Mouse (Mus musculus): ENCODE results near the gene Tlr2.
"Not testable (repeated sequence)": the region's sequence is repeated elsewhere in the genome, so short reads cannot be mapped to it uniquely, and the experiment has no call there.

Gene Tlr2

GRCm38 (mm10) chr3:83841095-83841850, at the start of gene Tlr2:
Tlr2 (minus strand) TSS chr3:83841767.
- DNase-seq = peak; percentile 20 to 34

GRCm38 (mm10) chr3:83885163-83885562, 43.6 kb upstream of the Tlr2 start:
- no peak for DNase-seq

- DNase-seq = not testable (repeated sequence)
Observed at GRCm38 (mm10) chr3:83879261-83880050, 37.9 kb upstream of the Tlr2 start.

GRCm38 (mm10) chr3:83878801-83879200, 37.2 kb upstream of the Tlr2 start:
- no peak for DNase-seq

- DNase-seq = no peak
Observed at GRCm38 (mm10) chr3:83876299-83876698, 34.7 kb upstream of the Tlr2 start.

- DNase-seq = not testable (repeated sequence)
Observed at GRCm38 (mm10) chr3:83875078-83875477, 33.5 kb upstream of the Tlr2 start.

GRCm38 (mm10) chr3:83872853-83873252, 31.3 kb upstream of the Tlr2 start:
- DNase-seq = not testable (repeated sequence)

- not testable (repeated sequence) for DNase-seq
Observed at GRCm38 (mm10) chr3:83871962-83872361, 30.4 kb upstream of the Tlr2 start.

GRCm38 (mm10) chr3:83871559-83871958, 30.0 kb upstream of the Tlr2 start:
- DNase-seq = not testable (repeated sequence)

- no peak for DNase-seq
Observed at GRCm38 (mm10) chr3:83869776-83870175, 28.2 kb upstream of the Tlr2 start.

- not testable (repeated sequence) for DNase-seq
Observed at GRCm38 (mm10) chr3:83867026-83867425, 25.5 kb upstream of the Tlr2 start.

GRCm38 (mm10) chr3:83865216-83865615, 23.6 kb upstream of the Tlr2 start:
- DNase-seq = no peak

- no peak for DNase-seq
Observed at GRCm38 (mm10) chr3:83864064-83864548, 22.5 kb upstream of the Tlr2 start.

- DNase-seq = peak; percentile 3 to 4
Observed at GRCm38 (mm10) chr3:83862956-83863355, 21.4 kb upstream of the Tlr2 start.

GRCm38 (mm10) chr3:83859595-83859994, 18.0 kb upstream of the Tlr2 start:
- DNase-seq = no peak

GRCm38 (mm10) chr3:83859071-83859470, 17.5 kb upstream of the Tlr2 start:
- DNase-seq = no peak

- no peak for DNase-seq
Observed at GRCm38 (mm10) chr3:83857621-83858020, 16.1 kb upstream of the Tlr2 start.

- no peak for DNase-seq
Observed at GRCm38 (mm10) chr3:83855643-83856042, 14.1 kb upstream of the Tlr2 start.

GRCm38 (mm10) chr3:83849341-83849740, 7.8 kb upstream of the Tlr2 start:
- no peak for DNase-seq

- no peak for DNase-seq
Observed at GRCm38 (mm10) chr3:83844766-83845520, 3.4 kb upstream of the Tlr2 start.

GRCm38 (mm10) chr3:83839477-83839876, 2.1 kb downstream of the Tlr2 start:
- no peak for DNase-seq

GRCm38 (mm10) chr3:83836685-83837084, 4.9 kb downstream of the Tlr2 start:
- DNase-seq = no peak

- DNase-seq = no peak
Observed at GRCm38 (mm10) chr3:83828145-83828611, 13.4 kb downstream of the Tlr2 start.

Measured in cerebellum, postnatal 14 days (tissue).